Mouse (Mus musculus): ENCODE results near the gene Prss22. TPM values are rescaled to one million over a fixed set of nuclear protein-coding genes. Genes with fewer than 3 reads are reported as not detected.
A peak's percentile ranks its signal among the peaks of the same experiment; 100 is the strongest.

Prss22 gene
- total and polyA plus RNA-seq, 2 experiments from 2014 or later: 0.42 TPM; not detected in 1

GRCm38 (mm10) chr17:23969231-23969630 is 28.7 kb downstream of the Prss22 start:
- TF ChIP-seq CTCF (IDR thresholded peaks at IDR 0.05; ENCODE audit: low read depth): peak; percentile 83
- no peak overlapping the region for H3K4me2 ChIP-seq (ENCODE audit: low read depth, low read length)

GRCm38 (mm10) chr17:23968780-23969179 is 29.1 kb downstream of the Prss22 start:
- no peaks in the 10 kb centered on the region for H3K36me3 ChIP-seq (ENCODE audit: insufficient read depth, low read length)
- 53% methylated on average over 2 of the region's 2 CpGs for WGBS
- no peak overlapping the region for H3K27ac ChIP-seq
- H3K27me3 ChIP-seq (ENCODE audit: insufficient read depth, low read length): no peaks in the 10 kb centered on the region
- H3K9me3 ChIP-seq (ENCODE audit: low read length): no peaks in the 10 kb centered on the region
- ATAC-seq (no peak), DNase-seq (ENCODE audit: low spot score) (no peak)
- H3K9ac ChIP-seq (replicated peaks; ENCODE audit: low read length): no peak overlapping the region
- no peaks in the 10 kb centered on the region for H3K4me1 ChIP-seq (ENCODE audit: insufficient read depth, low read length)
- no peak for TF ChIP-seq CTCF (IDR thresholded peaks at IDR 0.05; ENCODE audit: low read depth)
- no peak overlapping the region for H3K4me2 ChIP-seq (ENCODE audit: low read depth, low read length)
- no peak overlapping the region for H3K4me3 ChIP-seq (ENCODE audit: low read length)

More at GRCm38 (mm10) chr17:23969231-23969630, 28.7 kb downstream of the Prss22 start:
- Histone ChIP-seq H3K27ac (no peak overlapping the region), H3K9me3 (ENCODE audit: low read length) (no peaks in the 10 kb centered on the region), H3K36me3 (ENCODE audit: insufficient read depth, low read length) (no peaks in the 10 kb centered on the region), H3K4me1 (ENCODE audit: insufficient read depth, low read length) (no peaks in the 10 kb centered on the region), H3K4me3 (ENCODE audit: low read length) (no peak overlapping the region), H3K9ac (replicated peaks; ENCODE audit: low read length) (no peak overlapping the region), H3K27me3 (ENCODE audit: insufficient read depth, low read length) (no peaks in the 10 kb centered on the region)
- ATAC-seq (no peak), DNase-seq (ENCODE audit: low spot score) (peak; percentile 81)
- WGBS: 0% methylated on average over 1 of the region's 1 CpGs

- no peaks in the 10 kb centered on the region for H3K36me3 ChIP-seq (ENCODE audit: insufficient read depth, low read length)
- ATAC-seq (no peak), DNase-seq (ENCODE audit: low spot score) (no peak)
- H3K27ac ChIP-seq: no peak overlapping the region
- H3K4me2 ChIP-seq (ENCODE audit: low read depth, low read length): no peak overlapping the region
- no peaks in the 10 kb centered on the region for H3K9me3 ChIP-seq (ENCODE audit: low read length)
- no peak for TF ChIP-seq CTCF (IDR thresholded peaks at IDR 0.05; ENCODE audit: low read depth)
- H3K27me3 ChIP-seq (ENCODE audit: insufficient read depth, low read length): no peaks in the 10 kb centered on the region
- no peak overlapping the region for H3K4me3 ChIP-seq (ENCODE audit: low read length)
- no peak overlapping the region for H3K9ac ChIP-seq (replicated peaks; ENCODE audit: low read length)
- H3K4me1 ChIP-seq (ENCODE audit: insufficient read depth, low read length): no peaks in the 10 kb centered on the region
- 85% methylated on average over 10 of the region's 10 CpGs for WGBS
Observed at GRCm38 (mm10) chr17:23966658-23967401, 31.1 kb downstream of the Prss22 start.

GRCm38 (mm10) chr17:23965805-23966425 is 32.0 kb downstream of the Prss22 start:
- TF ChIP-seq CTCF (IDR thresholded peaks at IDR 0.05; ENCODE audit: low read depth): no peak
- DNase-seq (ENCODE audit: low spot score): no peak
- Histone ChIP-seq H3K36me3 (ENCODE audit: insufficient read depth, low read length) (no peaks in the 10 kb centered on the region), H3K27me3 (ENCODE audit: insufficient read depth, low read length) (no peaks in the 10 kb centered on the region), H3K4me2 (ENCODE audit: low read depth, low read length) (no peak overlapping the region), H3K4me3 (ENCODE audit: low read length) (no peak overlapping the region), H3K9ac (replicated peaks; ENCODE audit: low read length) (no peak overlapping the region), H3K4me1 (ENCODE audit: insufficient read depth, low read length) (no peaks in the 10 kb centered on the region), H3K9me3 (ENCODE audit: low read length) (no peaks in the 10 kb centered on the region), H3K27ac (no peak overlapping the region)
- WGBS: 31% methylated on average over 6 of the region's 6 CpGs
- ATAC-seq: no peak

- H3K9me3 ChIP-seq (ENCODE audit: low read length): no peaks in the 10 kb centered on the region
- H3K27me3 ChIP-seq (ENCODE audit: insufficient read depth, low read length): no peaks in the 10 kb centered on the region
- TF ChIP-seq CTCF (IDR thresholded peaks at IDR 0.05; ENCODE audit: low read depth): no peak
- no peaks in the 10 kb centered on the region for H3K36me3 ChIP-seq (ENCODE audit: insufficient read depth, low read length)
- no peak overlapping the region for H3K4me3 ChIP-seq (ENCODE audit: low read length)
- no peak overlapping the region for H3K9ac ChIP-seq (replicated peaks; ENCODE audit: low read length)
- no peaks in the 10 kb centered on the region for H3K4me1 ChIP-seq (ENCODE audit: insufficient read depth, low read length)
- no peak overlapping the region for H3K27ac ChIP-seq
- 57% methylated on average over 4 of the region's 4 CpGs for WGBS
- ATAC-seq (no peak), DNase-seq (ENCODE audit: low spot score) (no peak)
- H3K4me2 ChIP-seq (ENCODE audit: low read depth, low read length): no peak overlapping the region
Observed at GRCm38 (mm10) chr17:23961573-23962122, 36.3 kb downstream of the Prss22 start.

- no peaks in the 10 kb centered on the region for H3K27me3 ChIP-seq (ENCODE audit: insufficient read depth, low read length)
- 40% methylated on average over 3 of the region's 3 CpGs for WGBS
- H3K4me2 ChIP-seq (ENCODE audit: low read depth, low read length): no peak overlapping the region
- no peak overlapping the region for H3K4me3 ChIP-seq (ENCODE audit: low read length)
- no peaks in the 10 kb centered on the region for H3K9me3 ChIP-seq (ENCODE audit: low read length)
- peak; percentile 92 for ATAC-seq
- no peak overlapping the region for H3K27ac ChIP-seq
- peak; percentile 91 for DNase-seq (ENCODE audit: low spot score)
- no peaks in the 10 kb centered on the region for H3K36me3 ChIP-seq (ENCODE audit: insufficient read depth, low read length)
- H3K4me1 ChIP-seq (ENCODE audit: insufficient read depth, low read length): no peaks in the 10 kb centered on the region
- no peak overlapping the region for H3K9ac ChIP-seq (replicated peaks; ENCODE audit: low read length)
- peak; percentile 100 for TF ChIP-seq CTCF (IDR thresholded peaks at IDR 0.05; ENCODE audit: low read depth)
Observed at GRCm38 (mm10) chr17:23960084-23960738, 37.7 kb downstream of the Prss22 start.

All from hindbrain, postnatal 0 days (tissue).